Mouse (Mus musculus) adrenal gland, postnatal 14 days (tissue): ENCODE measurements around the gene Ncf1. TPM values are rescaled to one million over a fixed set of nuclear protein-coding genes. Genes with fewer than 3 reads are reported as not detected.

Source experiments
- DNase-seq: peaks from one replicate; pipeline ENCODE4 v3.0.0; 2021; ENCODE audit warnings: mixed read lengths
- total RNA-seq: library from RNA; stranded (reverse); gene quantifications from 2 replicates; pipeline ENCODE4 v1.2.3, GENCODE M21; 2021

Ncf1 gene
- total RNA-seq, 1 experiment from 2014 or later: 8.1 TPM

DNA sequence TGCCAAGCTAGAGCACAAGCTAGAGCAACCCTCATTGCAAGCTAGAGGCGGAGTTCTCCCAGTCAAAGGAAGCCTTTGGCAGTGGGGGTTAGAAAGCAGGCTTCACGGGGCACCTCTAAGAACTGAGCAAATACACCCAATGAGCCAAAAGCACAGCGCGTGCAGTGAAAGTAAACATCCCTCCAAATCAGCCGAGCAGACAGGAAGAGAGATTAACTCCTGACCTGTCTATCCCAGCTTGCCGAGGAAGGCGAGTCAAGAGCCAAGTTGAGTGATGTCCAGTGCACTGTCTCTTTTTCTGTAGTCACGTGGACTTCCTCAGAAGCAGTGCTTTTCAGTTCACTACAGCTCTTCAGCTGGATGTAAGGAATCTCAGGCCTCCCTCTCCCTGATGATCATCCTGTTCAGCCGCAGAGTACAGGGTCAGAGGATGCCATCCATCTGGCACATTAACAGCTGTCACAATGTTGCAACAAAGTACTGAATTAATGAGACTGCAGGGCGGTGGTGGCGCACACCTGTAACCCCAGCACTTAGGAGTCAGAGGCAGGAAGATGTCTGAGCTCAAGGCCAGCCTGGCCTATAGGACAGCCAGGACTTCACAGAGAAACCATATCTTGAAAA lies 19.4 kb downstream of the Ncf1 start:
- no peak for DNase-seq

DNA sequence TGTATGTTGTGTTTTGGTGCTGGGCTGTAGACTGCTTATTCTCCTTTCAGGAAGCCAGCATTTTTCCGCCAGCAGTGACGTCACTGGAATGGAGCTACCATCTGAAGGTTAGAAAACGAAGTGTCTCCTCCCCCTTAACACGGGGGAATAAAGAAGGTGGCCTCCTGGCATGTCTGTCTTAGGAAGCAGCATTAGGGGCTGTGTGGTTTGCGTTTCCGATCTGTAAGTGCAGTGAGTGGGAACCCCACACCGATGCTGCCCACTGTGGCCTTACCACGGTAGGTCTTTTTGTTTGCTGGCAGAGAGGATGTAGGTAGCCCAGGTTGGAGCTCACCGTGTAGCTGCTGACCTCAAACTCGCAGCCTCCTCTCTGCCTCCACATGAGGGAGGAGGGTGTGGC lies 22.7 kb downstream of the Ncf1 start:
- no peak for DNase-seq

DNA sequence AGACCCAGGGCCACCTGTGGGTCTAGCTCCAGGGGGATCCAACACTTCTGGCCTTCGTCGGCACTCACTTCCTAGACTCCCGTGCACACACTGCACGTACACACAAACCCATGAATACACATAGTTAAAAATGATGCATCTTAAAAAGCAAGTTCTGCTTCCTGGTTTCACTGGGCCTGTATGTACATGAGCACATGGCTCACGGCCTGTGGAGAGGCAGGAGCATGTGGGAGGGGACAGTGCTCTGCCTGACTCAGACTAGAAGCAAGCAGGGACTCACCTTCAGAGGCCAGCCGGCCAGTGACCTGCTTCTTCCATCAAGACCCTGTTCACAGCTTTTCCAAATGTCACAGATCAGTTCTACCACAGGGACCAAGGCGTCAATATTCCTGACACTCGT lies 35.8 kb downstream of the Ncf1 start:
- DNase-seq: no peak

DNA sequence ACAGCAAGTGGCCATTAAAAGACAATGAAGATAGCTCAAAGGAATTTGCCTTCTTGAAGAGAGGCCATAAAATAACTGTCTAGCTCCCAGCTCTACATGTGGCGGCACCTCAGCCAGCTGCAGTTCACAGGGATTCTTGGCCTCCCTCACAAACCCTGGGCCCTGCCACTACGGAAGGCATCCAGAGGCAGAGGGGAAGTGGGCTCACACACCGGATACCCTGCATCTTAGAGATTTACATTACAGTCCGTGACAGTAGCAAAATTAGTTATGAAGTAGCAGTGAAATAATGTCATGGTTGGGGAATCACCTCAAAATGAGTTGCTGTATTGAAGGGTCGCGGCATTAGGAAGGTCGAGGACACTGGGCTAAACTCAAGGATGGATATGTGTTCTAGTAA lies 40.9 kb downstream of the Ncf1 start:
- DNase-seq: no peak

DNA sequence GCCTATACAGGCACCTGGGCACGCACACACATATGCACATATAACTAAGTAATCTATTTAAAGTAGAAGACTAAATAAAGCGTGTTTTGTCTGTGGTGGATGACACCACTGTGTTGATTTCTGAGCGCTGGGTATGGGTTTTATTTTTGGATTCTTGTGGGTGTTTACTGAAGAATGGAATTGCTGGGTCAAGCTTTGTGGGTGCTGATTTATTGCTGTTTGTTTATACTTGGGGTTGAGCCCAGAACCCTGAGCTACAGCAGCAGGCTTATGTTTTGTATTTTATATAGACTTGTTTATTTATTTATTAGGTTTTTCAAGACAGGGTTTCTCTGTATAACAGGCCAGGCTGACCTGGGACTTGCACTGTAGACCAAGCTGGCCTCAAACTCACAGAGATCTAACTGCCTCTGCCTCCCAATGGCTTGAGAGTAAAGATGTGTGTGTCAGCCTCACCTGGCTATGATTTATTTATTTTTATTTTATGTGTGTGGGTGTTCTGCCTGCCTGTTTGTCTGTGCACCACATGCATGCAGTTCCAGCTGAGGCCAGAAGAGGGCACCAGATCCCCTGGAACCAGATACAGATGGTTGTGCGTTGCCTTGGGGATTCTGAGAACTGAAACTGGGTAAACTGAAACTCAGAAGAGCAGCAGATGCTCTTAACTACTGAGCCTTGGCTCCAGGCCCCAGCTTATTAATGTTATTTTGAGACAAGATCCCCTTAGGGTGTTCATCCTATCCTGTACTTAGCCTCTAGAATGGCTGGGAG lies 42.3 kb downstream of the Ncf1 start:
- DNase-seq: peak; percentile 78

DNA sequence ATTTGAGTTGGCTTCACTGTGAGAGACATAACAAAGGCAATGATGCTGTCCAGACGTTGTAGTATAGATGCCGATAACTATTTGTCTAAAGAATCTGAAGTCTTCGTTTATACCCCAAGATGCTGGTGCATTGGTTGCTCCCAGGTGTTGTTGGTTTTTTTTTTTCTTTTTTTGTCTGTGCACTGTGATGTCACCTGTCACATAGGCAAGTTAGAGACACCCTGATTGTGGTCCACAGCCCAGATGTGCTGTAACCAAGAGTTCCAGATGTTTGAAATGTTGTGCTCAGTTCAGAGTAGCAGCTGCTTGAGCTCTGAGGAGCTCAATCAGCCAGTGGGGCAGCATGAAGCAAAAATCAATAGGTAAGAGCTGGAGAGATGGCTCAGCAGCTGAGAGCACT lies 43.4 kb downstream of the Ncf1 start:
- no peak for DNase-seq

DNA sequence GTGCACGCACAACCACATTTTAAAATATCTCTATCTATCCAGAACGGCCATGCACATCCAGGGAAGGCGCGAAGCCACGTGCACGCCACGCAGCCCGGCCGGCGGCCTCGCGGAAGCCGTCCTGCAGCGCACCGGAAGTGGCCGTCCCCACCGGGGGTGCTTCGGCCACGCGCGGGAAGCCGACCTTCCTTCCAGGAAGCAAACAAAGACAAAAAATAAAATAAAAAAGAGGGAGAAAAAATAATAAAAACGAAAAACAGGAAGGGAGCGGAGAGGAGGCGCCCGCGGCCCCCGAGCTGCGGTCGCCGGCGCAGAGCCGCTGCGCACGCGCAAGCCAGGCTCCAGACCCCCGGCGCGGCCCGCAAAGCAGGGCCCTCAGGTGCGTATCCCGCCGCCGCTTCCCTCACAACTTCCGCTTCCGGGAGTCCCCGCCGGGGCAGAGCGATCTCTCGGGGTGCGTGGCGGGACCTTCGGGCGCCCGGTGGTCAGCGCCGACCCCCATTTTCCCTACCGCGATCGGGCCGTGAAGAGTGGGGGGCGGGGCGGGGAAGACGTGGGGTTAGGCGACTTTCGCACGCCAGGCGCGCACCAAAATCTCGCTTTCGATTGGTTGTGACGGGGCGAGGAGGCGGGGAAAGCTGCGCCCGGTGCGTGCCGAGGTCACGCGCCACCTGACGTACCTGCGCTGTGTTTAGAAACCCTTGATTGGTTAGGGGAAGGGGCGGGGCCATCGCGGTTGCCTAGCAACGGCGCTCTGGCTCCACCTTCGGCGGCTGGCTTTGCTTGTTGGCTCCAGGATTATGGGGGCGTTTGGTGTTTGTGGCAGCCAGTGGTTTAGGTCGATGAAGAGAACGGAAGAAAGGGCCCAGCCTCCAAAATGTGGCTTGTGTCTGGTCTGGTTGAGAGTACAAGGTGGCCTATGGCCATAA lies 45.3 kb downstream of the Ncf1 start, which contains the start of gene Gtf2ird2:
Gtf2ird2 (plus strand) TSS at position 140 of the 929 bp plus-strand sequence.
- DNase-seq: peak; percentile 98

DNA sequence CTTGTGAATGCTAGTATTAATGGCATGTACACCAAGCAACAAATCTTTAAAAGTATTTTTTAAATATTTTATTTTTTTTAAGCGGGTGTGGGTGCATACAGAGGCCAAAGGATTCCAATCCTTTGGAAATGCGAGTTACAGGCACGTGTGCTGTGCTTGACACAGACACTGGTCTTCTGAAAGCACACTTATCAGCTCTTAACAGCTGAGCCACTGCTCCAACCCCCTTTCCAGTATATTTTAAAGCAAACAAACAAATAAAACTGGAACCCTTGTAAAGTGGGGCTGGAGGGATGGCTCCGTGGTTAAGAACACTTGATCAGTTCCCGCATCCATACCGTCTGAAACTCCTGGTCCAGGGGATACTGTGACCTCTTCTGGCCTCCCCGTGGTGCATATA lies 46.3 kb downstream of the Ncf1 start:
- DNase-seq: no peak

DNA sequence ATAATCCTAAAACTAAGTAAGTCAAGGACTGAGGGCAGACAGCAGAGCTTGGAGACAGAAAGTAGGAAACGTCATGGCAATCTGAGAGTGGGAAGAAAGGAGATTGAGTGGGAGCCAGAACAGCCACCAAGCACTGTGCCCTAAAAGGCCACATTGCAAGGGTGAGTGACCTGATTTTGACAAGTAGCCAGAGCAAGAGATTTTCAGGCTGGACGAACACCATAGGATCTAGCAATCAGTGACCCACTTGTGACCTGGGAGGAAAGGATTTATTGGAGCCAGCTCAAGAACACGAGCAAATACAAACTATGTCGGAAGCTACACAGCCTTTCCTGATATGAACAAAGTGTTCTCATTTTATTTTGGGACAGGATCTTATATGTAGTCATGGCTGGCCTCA lies 46.7 kb downstream of the Ncf1 start:
- peak; percentile 65 for DNase-seq

DNA sequence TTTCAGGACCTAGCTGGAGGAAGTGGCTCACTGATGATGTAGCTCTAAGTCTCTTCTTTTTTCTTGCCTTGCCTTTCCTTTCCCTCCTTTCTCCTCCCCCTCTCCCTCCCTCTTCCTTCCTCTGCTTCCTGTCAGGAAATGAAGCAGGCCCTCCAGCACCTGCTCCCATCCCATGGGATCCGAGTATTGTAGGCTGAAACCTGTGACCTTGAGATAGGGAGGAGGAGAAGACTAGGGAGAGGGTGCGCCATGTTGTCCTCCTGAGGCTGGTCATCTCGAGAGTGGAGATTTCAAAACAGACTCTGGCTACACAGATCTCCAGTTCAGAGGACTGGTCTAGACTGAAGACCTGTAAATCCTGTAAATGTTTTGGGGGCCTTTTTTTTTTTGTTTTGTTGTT lies 47.3 kb downstream of the Ncf1 start:
- DNase-seq: peak; percentile 41

DNA sequence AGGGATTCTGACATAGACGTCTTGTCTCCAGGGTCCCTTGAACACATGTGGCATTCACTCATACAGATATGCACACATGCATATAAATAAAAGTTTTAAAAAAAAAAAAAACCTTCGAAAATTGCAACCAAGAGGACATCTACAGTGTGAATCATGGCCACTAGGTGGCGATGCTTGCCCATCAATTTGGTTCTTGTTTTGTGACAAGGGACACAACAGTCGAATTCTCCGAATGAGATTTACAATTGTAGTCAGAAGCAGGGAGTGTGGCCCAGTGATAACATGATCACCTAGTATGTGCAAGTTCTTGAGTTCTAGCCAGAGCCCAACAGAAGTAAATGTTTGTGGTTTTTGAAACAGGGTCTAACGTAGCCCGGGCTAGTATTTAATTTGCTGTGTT lies 49.6 kb downstream of the Ncf1 start:
- DNase-seq: peak; percentile 90

DNA sequence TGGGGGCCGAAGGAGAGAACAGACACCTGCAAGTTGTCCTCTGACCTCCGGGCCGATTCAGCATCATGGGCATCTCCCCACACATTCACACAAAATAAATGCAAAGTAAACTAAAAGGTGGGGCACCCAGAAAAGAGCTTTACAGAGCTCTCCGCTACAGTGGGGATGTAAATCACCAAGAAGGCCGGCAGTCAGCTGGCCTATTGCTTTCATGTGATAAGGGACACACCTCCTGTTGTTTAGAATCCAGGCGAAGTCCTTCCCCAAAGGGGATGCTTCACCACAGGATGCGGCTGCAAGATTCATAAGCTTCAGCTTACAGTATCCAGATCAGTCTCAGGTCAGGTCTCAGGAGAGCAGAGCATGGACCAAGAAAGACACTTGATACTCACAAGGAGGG lies 50.9 kb downstream of the Ncf1 start:
- no peak for DNase-seq

DNA sequence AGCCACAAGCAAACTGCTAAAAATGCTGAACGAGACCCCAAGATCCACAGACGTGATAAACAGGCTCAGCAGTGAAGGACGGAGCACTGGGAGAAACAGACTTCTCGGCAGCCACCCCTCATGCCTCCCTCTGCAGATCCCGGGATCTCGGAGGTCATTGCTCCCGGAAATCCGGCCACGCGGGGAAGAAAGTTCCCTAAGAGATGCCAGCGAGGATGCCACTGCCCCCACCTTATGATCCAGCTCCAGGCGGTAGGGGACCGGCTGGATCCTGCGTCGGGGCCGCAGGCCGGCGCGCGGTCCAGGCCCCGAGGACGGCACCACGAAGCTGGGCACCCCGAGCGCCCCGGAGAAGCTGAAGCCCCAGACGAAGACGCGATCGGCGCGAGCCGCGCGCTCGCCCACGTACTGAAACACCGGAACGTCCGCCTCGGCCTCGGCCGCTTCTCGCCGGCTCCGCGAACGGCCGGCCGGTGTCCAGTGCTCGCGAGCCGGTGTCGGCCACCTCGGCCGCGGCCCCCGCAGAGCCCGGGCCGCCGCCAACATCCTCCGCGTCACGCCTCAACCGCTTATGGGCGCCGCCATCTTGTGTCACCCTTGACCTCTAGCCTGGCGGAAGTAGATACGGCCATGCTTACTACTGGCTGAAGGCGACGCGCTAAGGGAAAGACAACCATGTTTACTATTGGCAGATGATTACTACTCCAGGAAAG lies 53.1 kb downstream of the Ncf1 start, which contains the start of gene Rcc1l:
Rcc1l (minus strand) TSS at position 606 of the 713 bp plus-strand sequence.
- peak; percentile 91 for DNase-seq

DNA sequence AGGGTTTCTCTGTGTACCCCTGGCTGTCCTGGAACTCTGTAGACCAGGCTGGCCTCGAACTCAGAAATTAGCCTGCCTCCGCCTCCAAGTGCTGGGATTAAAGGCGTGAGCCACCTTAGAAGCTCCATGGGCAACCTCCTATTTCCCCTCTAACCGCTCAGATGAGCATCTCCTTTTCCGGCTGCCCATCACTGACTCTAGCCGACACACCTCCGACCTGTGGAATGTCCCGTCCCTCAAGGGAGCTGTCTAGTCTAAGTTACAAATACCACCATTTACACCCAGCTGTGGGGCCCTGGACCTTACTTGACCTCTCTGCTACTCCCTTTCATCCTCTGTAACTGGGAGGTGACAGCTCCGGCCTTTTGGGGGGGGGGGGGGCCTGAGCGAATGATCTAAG lies 53.7 kb downstream of the Ncf1 start:
- peak; percentile 29 for DNase-seq

DNA sequence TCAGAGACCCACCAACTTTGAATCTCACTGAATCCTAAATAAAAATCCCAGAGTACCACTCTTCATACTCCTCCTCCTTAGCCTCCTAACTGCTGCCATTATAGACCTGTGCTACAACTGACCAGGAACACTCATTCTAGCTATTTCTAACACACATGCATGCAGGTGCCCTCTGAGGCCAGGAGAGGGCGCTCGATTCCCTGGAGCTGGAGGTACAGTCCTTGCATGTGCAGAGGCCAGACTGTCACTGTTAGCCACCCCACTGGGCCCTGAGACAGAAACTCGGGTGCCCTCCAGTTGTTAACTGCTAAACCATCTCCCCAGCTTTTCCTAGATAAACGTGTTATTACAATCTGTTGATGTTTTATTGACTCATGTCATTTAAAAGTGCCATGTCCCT lies 56.2 kb downstream of the Ncf1 start:
- DNase-seq: peak; percentile 79

DNA sequence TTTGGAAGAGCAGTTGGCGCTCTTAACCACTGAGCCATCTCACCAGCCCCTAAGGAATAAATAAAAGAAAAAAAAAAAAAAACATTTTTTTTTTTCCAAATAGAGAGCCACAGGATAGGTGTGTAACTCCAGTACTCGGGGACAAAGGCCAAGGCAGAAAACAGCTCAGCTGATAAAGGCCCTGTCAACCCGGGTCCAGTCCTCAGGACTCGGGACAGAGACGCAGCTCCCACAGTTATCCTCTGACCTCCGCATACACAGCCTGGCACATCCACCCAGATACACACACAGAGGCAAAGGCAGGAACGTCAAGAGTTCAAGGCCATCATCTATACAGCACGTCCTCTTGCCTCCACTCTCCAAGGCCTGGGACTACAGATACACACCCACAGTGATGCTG lies 59.3 kb downstream of the Ncf1 start:
- no peak for DNase-seq

Other genes with a start within 250 kb of the Ncf1 start
- gene Castor2, start 129.9 kb downstream of the Ncf1 start, total RNA-seq: 11.2 and 12.9 TPM in 2 replicates
- 27.6 and 27.7 TPM in 2 replicates for gene Rcc1l, start 52.9 kb downstream of the Ncf1 start, total RNA-seq
- gene Gtf2ird2, start 45.6 kb downstream of the Ncf1 start, total RNA-seq: 8.8 and 10.2 TPM in 2 replicates
- gene Gtf2i, start 85.1 kb upstream of the Ncf1 start, total RNA-seq: 231 and 237 TPM in 2 replicates
- 61.7 and 69.6 TPM in 2 replicates for gene Gtf2ird1, start 227.1 kb upstream of the Ncf1 start, total RNA-seq